Mouse (Mus musculus): ENCODE results near the gene 1700047I17Rik2.
"Not testable (repeated sequence)": the region's sequence is repeated elsewhere in the genome, so short reads cannot be mapped to it uniquely, and the experiment has no call there.

The 1700047I17Rik2 gene

DNA sequence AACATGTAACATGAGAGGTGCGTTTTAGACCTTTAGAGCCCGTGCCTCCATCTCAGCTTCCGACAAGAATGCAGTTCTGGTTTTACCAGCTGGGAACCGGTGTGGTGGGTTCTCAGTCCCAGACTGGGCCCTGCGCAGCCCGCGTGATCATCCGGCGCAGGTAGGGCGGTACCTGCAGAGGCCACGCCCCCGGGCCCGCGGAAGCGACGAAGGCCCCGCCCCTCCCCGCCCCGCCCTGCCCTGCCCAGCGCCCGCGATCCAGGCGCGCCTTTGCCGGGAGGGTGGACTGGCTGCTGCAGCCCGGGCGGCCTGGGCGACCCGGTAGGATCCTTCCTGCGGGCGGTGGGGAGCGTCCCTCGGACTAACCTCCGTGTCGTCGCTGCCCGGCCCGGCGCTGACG lies at the start of gene 1700047I17Rik2:
1700047I17Rik2 (plus strand) TSS at position 287 of the 400 bp plus-strand sequence.
- not testable (repeated sequence) for DNase-seq (ENCODE audit: low spot score)

- DNase-seq (ENCODE audit: low spot score): not testable (repeated sequence)
Measured at GRCm38 (mm10) chr12:55154559-55155448, 44.6 kb upstream of the 1700047I17Rik2 start, which contains the start of gene Srp54b. Gene Srp54b (plus strand): TSS chr12:55155104.

- DNase-seq (ENCODE audit: low spot score): not testable (repeated sequence)
Measured at GRCm38 (mm10) chr12:55155449-55155783, 44.0 kb upstream of the 1700047I17Rik2 start.

DNA sequence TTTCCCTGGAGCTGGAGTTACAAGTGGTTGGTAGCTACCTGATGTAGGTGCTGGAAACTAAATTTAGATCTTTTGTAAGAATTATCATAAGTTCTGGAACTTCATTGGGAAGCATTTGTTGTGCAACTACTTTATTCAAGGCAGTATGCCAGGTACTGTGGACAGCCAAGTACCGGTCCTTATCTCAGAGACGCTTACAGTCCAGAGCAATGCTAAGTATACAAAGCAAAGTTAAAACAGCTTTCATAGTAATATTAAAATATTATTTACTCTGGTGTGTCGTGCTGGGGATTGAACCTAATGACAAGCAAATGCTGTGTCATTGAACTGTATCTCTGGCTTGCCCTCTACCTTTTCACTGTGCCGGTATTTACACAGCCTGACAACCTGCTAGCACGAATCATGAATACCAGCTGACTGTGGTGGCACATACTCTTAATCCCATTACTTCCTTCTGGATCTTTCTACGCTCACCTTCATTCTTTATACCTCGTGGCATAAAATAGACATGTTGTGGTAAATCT lies 32.3 kb upstream of the 1700047I17Rik2 start:
- DNase-seq (ENCODE audit: low spot score): not testable (repeated sequence)

DNA sequence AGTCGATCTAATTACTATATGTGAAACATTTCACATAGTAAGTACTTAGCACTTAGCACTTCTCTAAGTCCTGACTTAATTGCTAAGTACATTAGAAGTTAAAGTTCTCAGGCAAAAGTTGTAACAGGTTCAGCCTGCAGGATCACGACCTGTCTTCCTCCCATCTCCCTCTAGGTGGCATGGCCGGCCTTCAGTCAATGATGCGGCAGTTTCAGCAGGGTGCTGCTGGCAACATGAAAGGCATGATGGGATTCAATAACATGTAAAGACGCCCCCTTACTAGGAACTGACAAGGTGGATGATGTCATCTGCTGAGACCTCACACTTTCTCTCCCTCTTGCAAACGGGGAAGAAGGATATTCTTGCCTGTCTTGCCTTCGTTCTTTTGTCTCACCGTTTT lies 11.7 kb upstream of the 1700047I17Rik2 start:
- not testable (repeated sequence) for DNase-seq (ENCODE audit: low spot score)

DNA sequence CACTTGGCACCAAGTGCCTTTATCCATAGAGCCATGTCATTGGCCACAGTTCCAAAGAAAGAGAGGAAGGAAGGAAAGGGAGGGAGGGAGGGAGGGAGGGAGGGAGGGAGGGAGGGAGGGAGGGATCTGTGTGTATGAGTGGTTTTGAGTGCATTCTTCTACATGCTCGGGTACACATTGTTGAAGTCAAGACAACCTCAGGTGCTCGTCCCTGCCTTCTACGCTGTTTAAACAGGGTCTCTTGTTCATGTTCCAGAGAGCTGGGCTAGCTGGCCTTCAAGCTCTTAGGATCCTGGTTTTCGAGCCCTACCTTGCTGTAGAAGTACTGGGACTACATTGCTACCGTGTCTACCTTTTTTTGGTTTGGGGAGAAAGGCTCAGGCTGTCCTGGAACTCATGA lies 10.3 kb upstream of the 1700047I17Rik2 start:
- not testable (repeated sequence) for DNase-seq (ENCODE audit: low spot score)

GRCm38 (mm10) chr12:55199799-55200198 lies 407 bp downstream of the 1700047I17Rik2 start:
- DNase-seq (ENCODE audit: low spot score): not testable (repeated sequence)

DNA sequence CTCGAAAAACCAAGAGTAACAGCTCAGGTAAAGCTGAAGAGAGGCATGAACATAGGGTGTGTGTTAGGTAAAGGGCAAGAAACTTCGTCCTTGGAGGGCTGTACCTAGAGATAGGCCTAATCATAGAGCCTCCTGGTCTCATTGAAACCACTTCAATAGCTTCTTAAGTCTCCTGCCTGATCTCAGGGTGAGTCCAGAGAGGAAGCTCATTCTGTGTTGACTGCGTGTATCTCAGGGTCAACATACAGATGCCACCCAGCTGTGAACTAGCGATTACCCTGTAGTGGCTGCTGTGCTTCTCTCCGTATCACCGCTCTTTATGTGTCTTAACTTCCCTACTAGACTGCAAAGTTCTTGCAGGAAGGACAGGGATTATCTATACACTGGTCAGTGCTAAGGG lies 13.6 kb downstream of the 1700047I17Rik2 start:
- not testable (repeated sequence) for DNase-seq (ENCODE audit: low spot score)

DNA sequence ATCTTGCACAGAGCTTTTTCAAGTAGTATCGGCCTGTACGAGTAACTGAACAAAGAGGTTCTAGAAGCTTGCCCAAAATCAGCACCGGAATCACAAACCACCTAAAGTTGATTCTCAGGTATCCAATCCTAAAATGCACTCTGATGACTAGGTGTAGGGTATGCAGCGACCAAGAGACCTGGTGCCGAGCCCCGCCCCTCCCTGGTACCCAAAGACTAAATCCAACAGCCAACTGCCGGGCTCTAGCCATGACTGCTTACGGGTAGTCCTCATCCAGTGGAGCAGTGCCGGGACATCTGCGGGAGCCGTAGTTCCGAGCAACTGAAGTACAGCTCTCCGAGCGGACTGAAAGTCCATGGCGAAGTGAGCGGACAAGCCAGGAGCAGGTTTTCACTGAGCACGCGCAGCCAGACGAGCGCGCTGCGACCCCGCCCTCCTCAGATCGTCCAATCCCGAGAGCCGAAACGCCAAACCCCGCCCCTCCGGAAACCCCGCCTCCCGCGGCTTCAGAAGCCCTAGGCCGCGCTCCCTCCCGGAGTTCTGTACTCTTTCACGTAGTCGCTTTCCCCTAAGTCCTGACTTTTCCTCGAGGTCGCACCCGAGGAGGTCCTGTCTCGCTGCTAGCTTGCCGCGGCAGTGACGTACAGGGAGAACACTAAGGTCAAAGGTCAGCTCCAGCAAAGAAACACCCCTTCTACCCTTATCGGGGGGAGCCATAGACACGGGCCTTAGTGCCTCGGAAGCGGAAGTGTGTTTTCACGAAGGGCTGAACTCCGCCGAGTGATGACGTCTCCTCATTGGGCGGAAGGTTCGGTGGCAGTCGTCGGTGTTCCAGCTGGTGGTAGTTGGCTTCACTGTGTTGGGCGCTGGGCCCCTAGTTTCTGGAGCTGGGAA lies 30.5 kb downstream of the 1700047I17Rik2 start, which contains the start of gene Srp54c:
Srp54c (plus strand) TSS at position 543 of the 894 bp plus-strand sequence.
- not testable (repeated sequence) for DNase-seq (ENCODE audit: low spot score)

GRCm38 (mm10) chr12:55230520-55230861 lies 31.1 kb downstream of the 1700047I17Rik2 start:
- not testable (repeated sequence) for DNase-seq (ENCODE audit: low spot score)

DNA sequence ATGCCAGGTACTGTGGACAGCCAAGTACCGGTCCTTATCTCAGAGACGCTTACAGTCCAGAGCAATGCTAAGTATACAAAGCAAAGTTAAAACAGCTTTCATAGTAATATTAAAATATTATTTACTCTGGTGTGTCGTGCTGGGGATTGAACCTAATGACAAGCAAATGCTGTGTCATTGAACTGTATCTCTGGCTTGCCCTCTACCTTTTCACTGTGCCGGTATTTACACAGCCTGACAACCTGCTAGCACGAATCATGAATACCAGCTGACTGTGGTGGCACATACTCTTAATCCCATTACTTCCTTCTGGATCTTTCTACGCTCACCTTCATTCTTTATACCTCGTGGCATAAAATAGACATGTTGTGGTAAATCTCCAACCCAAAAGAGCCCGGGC lies 42.9 kb downstream of the 1700047I17Rik2 start:
- DNase-seq (ENCODE audit: low spot score): not testable (repeated sequence)

- not testable (repeated sequence) for DNase-seq (ENCODE audit: low spot score)
Measured at GRCm38 (mm10) chr12:55261950-55262349, 62.6 kb downstream of the 1700047I17Rik2 start.

DNA sequence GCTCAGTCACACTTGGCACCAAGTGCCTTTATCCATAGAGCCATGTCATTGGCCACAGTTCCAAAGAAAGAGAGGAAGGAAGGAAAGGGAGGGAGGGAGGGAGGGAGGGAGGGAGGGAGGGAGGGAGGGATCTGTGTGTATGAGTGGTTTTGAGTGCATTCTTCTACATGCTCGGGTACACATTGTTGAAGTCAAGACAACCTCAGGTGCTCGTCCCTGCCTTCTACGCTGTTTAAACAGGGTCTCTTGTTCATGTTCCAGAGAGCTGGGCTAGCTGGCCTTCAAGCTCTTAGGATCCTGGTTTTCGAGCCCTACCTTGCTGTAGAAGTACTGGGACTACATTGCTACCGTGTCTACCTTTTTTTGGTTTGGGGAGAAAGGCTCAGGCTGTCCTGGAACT lies 64.0 kb downstream of the 1700047I17Rik2 start:
- DNase-seq (ENCODE audit: low spot score): not testable (repeated sequence)
